Mouse (Mus musculus) layer of hippocampus, adult 11-12 months (tissue): ENCODE results near the gene Nolc1.

ENCODE experiments used
- DNase-seq: peaks from one replicate; pipeline ENCODE4 v3.0.0; 2022; ENCODE audit warnings: low spot score

The Nolc1 gene

DNA sequence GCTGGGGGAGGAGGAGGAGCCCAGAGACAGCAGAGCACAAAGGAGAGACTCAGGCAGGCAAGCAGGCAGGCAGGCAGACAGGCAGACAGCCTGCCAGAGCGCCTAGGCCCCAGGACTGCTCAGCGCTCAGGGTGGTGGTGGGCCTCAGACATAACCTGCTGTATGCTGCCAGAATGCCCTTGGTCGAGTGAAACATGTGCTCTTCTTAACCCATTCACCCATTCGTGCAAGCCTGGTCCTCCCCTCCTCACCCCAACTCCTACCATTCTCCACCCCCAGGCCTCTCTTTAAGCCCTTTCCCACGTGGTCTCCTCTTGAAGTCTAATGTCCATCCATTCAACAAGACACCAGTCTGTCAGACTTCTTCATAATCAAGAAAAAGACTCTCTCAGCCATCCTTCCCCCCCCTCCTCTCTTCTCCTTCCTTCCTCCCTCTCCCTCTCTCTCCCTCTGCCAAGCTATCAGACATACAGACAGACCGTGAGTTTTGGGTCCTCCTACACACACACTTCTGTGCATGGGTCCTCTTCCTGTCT is 33.1 kb upstream of the Nolc1 start:
- DNase-seq: peak; percentile 67

DNA sequence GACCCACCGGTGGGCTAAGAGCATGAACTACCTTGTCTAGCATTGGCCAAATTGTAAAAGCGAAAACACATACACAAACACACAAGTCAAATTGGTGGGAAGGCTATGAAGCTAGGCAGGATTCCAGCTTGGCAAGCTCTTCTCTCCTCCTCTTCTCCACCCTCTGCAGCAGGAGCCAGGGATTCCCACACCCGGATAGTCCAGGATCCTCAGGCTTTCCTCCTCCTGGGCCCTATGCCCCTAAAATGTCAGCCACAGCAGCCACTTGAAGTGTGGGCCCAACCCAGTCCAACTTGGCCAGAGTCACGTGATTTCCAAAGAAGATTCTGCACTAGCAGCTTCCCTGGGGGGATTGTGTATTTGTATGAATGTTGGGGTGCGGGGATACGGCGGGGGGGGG is 32.3 kb upstream of the Nolc1 start:
- DNase-seq: no peak

DNA sequence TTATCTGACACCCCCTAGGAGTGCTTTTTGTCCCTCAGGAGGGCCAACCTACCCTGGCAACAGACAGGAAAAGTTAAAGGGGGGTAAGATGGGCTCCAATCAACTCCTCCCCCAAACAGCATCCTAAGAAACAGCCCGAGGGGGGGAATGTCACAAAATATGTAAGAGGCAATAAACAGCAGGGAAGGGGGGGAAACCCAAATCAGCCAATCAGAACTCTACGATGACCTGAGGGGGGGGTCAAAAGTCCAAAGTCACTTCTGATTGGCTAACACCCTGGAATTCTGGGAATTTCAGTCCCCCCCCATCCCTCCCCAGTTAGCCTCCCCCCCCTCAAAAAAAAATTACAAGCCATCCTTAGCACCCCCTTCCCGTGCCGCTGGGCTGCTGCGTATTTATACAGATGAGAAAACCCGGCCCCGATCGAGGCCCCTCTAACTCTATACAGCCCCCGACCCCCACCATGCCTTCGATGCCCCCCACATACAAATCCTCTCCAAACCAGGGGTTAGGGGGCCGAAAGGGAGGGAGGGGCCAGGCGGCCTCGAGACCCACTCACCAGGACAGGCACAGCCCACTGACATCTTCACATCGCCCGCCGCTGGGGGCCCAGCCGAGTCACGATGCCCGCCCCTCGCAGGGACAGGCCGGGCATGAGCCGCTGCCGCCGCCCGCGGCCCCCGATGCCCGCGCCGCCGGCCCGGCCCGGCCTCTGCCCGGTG is 31.2 kb upstream of the Nolc1 start, which contains the start of gene Pprc1:
Gene Pprc1, plus strand, starts transcription at position 616 of the 722 bp plus-strand sequence.
- no peak for DNase-seq

DNA sequence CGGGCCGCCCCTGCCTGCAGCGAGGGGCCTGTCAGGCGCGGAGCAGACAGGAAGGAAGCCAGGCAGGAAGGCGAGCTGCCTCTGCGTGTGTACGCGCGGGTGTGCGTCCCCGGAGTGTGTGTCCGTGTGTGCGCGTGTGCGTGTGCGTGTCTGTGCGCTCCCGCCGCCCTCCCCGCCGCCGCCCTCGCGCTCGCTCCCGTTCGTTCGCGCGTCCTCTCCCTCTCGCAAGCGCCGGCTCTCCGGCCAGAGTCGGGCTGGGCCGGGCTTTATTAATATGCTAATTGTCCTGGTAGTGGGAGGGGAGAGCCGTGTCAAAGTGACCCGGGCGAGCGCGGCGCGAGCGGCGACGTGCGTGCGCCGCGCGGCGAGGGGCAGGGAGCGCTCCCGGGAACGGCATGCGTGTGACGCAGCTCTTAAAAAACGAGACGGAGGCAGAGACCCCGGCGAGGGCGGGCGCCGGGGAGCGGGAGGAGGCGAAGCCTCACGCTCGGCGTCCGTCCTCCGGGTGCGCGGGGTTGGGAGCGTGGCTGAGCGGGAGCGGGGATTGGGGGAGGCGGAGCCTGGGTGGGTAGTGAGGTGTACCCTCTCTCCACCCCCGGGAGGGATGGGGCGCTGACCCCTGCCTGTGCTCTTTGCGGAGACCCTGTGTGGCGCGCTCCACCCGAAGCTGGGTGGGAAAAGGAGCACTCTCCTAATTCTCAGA is 30.5 kb upstream of the Nolc1 start, which contains the start of gene Ldb1:
Gene Ldb1, minus strand, starts transcription at position 222 of the 703 bp plus-strand sequence.
- DNase-seq: peak; percentile 87

DNA sequence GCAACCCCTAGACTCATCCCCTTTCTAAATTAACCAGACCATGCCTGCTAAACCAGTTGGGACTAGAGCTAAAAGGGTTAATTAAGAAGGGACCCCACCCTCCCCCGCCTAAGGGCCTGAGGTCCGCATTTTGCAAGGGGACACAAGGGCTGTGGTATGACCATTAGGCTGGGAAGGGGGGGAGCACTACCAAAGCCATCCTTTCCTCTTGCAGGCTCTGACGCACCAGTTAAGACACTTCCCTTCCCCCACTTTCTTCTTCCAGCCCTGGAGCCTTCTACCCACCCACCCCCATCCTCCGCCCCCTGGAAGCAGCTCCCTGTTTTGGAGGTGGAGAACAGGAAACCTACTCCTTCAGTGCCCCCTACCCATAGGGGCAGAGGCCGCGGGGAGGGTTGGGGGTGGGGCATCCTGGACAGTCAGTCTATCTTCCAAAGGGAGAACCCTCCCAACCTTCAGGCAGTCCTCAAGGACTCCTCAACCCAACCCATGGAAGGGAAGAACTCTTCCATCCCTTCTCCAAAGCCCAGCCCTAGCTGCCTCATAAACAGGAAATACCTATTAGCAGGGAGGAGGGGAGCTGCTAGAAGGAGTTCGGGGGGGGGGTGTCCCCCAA is 29.9 kb upstream of the Nolc1 start:
- peak; percentile 67 for DNase-seq

DNA sequence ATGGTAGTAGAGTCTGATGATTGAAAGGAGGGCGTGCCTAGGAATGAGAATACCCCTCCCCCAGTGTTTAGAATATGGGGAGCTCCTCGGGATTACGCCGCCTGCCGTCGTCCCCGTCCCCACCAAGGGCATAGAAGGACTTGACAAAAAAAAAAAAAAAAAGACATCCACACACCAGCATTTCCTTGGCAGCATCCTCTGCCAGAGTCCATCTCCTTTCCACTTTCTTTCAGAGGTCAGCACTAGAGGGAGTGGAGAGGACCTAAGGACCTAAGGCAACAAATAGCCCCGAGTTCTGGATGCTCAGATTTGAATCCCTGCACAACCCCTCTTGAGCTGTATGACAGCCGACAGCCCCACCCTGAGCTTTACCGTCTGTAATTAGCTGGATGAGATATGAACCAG is 29.0 kb upstream of the Nolc1 start:
- DNase-seq: no peak

DNA sequence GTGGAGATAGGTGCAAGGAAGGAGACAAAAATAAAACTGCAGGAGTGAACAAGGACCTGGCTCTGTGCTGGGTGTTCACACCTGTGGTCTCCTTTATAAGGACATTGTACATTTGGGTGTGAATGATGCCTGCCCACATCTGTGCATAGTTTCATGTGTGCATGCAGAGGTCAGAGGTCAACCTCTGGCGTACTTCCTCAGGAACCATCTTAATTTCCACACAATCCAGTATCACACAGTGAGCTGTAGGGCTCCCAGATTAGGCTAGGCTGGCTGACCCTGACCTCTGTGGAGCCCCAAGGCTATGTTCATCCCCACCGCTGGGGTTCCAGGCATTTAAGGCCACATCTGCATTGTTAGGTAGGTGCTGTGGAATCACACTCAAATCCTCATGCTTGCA is 28.2 kb upstream of the Nolc1 start:
- no peak for DNase-seq

DNA sequence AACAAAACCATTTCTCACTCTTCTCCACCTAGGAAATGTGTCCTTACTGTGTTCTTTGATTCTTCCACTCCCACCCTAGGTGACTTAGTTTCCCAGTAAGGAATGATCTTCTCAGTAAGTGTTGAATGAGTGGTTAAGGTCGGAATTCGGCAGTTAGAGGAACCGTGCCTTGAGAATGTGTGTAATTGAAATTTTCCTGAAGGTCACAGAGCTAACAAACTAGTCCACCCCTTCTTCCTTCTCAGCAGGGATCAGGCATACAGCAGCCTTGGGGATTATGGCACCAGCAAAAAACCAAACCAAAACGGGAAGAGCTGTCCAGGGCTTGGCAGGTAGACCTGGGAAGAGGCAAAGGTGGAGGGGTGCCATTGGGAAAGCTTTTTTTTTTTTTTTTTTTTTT is 26.5 kb upstream of the Nolc1 start:
- DNase-seq: no peak

DNA sequence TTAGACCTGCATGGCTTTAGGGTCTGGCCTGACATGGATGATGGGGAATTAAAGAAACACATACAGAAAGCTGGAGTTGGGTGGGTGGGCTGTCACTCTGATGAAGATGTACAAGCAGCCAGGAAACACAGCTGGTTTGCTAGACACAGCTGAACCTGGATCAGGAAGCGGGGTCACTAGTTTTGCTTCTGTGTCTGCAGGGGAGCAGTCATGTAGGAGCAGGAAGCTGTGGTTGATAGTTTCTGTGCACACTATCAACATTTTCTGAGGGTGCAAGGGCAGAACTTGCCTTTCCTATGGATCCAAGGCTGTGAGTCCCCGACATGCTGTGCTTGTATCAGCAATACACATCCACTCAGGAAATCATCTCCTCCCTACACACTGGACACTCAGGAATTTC is 25.2 kb upstream of the Nolc1 start:
- no peak for DNase-seq

DNA sequence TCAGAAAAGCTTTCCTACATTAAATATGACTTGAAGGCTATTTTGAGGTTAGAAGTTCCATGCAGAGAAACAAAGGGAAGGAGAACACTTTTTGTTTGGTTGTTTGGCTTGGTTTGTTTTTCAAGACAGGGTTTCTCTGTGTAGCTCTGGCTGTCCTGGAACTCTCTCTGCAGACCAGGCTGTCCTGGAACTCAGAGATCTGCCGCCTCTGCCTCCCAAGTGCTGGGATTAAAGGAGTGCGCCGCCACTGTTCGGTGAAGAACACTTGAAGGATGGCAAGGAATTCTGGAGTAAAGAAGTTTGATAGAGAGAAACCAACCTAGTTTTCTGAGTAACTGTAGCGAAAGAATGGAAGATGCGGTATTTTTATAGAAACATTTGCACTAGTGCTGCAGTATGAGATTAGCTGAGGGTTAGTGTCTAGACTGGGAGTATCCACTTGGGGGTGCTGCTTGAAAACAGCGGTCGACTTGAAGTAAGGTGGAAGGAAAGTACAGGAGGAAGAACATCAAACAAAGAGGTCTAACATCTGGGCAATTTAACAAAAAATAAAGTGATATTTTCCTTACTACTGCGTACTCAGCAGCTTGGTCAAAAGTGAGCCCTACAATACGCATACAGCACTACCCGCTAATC is 19.8 kb upstream of the Nolc1 start:
- DNase-seq: no peak

DNA sequence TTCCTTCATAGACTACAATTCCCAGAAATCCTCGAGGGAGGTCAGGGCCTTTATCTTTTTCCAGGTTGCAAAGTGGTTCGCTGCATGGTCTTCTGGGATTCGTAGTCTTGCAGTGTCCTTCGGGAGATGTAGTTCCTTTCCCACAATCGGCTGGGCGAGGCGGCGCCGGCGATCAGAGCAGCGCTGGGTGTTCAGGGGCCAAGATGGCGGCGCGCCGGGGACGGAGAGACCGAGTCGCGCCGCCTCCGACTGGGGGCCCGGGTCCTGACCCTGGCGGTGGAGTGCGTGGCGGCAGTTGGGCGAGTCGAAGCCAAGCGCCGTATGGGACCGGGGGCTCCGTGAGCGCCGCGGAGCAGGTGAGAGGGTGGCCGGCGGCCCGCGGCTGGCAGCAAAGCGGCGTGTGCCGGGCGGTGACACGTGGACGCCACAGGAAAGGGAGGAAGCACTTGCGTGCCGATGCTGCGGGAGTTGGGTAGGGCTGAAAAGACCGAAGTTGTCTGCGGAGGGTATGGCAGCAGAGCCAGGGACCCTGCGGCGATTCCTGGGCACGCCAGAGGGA is 19.2 kb upstream of the Nolc1 start:
- DNase-seq: peak; percentile 95

DNA sequence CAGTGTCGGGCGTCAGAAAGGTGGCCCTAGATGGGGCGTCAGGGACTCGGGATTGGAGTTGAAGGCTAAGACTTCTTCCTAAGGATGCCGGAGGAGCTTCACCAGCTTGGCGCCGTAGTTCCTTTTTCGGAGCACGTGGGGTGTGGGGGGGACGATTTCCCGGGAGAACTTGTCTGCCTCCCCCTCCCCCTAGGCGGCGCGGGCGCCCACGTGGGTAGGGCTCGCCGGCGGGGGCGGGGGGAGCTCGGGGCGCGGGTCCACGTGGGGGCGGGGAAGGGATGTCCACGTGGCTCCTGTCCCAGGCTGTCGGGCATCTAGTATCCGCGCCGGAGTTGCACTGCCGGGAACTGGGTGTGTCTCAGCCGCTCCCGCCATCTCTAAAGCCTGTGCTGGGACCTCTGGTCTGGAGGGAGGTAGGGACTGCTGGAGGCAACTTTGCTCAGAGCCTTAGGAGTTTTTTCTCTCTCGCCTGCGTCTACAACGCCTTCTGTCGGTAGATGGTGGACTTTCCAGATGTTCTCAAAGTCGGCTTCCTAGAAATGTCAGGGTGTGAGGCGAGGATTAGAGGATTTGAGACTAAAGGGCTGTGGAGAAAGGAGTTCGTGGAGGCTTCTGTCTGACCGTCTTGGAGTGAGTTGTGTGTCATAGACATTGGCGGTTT is 18.6 kb upstream of the Nolc1 start:
- peak; percentile 85 for DNase-seq

DNA sequence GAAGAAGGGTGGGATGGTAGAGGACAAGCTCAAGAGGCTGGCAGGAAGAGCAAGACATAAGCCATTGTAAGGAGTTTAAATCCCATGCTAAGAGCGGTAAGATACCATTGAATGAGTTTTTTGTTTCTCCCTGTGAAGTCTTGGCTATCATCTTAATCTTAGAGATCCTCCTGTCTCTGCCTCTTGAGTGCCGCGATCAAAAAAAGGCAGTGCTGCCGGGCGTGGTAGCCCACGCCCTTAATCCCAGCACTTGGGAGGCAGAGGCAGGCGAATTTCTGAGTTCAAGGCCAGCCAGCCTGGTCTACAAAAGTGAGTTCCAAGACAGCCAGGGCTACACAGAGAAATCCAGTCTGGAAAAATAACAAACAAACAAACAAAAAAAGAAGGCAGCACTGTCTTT is 17.2 kb upstream of the Nolc1 start:
- DNase-seq: no peak

DNA sequence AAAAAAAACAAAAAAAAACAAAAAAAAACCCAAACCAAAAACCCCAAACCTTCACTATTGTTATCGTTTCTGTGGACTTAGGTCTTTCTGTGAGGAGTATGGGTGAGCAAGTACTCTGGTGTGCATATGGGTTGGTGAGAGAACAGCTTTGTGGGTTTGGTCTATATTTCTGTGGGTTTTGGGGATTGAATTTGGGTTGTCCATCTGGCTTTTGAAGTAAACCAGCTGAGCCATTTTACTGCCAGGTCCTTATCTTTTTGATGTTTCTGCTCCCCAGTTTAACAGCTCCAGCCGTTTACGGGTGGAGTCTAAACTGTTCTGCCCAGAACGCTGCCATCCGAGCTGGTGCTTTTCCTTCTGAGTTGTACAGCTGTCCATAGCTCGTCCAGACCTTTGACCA is 14.8 kb upstream of the Nolc1 start:
- no peak for DNase-seq

DNA sequence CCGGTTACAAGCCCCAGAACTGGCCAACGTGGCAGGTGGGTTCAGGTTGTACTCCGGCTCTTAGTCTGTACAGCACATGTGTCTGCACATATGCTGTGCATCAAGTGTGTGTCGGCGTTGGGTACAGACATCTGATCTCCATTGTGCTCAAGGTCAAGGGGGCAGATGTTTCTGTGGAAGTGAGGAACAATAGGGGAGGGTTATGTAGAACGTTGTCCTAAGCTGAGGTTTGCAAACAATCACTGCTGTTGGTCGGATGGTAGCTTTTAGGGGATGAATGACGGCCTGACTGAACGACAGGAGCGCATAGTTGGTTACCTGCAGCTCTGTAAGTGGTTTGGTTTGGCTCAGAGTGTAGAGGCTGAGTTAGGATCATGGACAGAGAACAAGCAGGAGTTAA is 7.6 kb upstream of the Nolc1 start:
- no peak for DNase-seq

DNA sequence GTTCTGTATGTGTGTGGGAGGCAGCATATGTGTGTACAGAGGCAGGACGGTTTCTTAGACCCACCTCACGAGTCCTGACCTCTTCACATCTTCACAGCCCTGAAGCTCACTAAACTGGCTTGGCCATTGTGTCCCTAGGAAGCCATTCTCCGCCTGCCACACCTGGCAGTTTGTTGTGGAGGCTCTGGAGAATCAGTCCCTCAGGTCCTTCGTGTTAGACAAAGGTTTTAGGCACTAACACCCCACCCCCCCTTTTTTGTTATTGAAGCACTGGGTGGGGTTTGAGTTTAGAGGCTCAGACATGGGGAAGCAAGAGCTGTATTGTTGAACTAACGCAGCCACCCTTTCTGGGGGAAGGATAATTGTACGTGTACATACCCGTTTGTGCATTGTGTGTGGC is 2.4 kb upstream of the Nolc1 start:
- DNase-seq: no peak

DNA sequence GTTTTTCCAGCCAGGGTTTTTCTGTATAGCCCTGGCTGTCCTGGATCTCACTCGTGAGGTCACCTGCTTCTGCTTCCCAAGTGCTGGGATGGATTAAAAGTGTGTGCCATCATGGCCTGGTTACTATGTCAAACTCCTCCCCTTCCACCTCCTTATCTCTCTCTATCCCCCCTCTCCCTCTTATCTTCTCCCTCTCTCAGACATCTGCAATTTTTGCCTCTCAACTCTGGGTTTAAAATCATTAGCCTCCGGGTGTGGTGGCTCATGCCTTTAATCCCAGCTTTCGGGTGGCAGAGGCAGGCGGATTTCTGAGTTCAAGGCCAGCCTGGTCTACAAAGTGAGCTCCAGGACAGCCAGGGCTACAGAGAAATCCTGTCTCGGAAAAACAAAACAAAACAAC is 1.4 kb upstream of the Nolc1 start:
- no peak for DNase-seq

DNA sequence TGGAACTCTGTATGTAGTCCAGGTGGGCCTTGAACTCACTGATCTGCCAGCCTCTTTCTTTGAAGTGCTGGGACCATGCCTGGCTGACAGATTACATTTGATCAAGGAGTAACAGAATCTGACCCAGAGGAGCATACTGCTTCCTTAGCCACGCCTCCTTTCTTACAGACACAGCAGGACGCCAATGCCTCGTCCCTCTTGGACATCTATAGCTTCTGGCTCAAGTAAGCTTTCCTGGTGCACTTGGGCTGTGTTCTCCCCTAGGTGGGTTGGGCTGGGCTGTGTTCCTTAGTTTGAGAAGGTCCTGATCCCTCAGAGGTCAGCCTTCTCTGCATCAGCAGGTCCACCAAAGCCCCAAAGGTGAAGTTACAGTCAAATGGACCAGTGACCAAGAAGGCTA is 2.9 kb downstream of the Nolc1 start:
- DNase-seq: no peak

DNA sequence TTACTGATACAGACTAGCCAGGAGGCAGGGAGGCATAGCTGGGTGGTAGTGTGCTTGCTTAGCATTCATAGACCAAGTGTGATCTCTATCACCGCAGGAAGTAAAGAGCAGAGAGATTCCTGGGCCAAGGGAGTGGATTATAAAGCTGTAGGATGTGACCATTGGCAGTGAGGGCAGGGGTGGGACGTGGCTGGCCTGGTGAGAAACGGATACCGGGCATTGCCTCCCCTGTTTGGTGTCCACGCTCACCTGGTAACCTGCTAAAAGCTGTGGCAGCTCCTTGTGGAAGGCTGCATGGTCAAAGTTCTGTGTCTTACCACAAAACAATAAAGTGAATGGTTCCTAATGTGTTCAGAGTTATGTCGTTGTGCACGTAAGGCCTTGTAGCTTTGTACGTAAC is 9.5 kb downstream of the Nolc1 start:
- no peak for DNase-seq

DNA sequence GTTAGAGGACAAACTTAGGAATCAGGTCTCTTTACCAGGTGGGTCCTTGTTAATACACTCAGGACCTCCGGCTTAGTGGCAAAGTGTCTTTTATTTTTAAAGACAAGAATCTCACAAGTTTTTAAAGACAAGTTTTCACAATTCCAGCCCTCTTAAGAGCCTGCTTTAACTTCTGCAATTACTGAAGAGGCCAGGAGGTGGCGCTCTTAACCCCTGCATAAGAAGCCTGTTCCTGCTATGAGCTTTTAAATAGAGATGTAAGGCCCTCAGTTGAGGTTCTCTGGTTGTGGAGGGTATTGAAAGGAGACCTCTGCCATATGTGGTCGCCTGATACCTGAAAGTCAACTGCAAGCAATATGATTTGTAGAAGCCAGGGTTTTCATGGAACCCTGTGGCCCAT is 10.7 kb downstream of the Nolc1 start:
- peak; percentile 66 for DNase-seq

DNA sequence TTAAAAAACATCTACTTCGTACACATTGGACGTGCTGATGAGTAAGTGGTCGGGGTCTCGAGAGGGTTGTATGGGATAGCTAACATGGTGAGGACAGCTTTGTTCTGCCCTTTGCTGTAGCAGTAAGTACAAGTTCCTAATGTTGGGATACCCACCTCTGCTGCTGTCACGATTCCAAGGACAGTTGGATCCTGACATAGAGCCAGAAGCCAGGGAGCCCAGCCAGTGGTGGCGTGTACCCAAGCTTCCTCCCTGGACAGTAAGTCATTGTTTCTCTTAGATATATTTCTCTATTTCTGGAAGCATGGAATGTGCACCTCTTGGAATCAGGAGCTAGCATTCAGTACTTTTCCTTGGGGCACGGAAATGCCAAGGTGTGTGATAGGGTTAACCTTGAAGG is 12.2 kb downstream of the Nolc1 start:
- DNase-seq: no peak

DNA sequence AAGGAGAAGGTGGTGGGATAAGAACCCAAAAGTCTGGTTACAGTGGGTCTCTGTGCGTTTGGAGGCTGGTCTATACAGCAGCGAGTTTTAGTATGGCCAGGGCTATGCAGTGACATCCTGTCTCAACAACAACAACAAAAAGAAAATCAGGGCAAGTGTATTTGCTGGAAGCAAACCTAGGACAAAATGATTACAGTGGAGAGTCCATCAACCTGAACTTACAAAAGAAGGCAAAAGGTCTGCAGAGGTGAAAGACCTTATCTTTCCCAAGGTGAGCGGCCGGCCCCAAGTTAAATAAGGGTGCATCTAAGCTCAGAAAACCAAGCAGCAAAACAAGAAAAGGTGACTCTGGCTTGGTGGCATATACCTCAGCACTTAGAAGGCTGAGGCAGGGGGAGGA is 16.0 kb downstream of the Nolc1 start:
- DNase-seq: no peak
